Mouse (Mus musculus) liver, embryonic 16.5 days (tissue): ENCODE measurements around the gene Selenoi. TPM values are rescaled to one million over a fixed set of nuclear protein-coding genes. Genes with fewer than 3 reads are reported as not detected.

Experiments used
- ATAC-seq: fragments of 200-750 bp; cut with Nextera tagmentation; 2 replicates; pipeline ENCODE4 v1.8.0; 2017; ENCODE audit warnings: low read depth, mild to moderate bottlenecking, moderate number of reproducible peaks, moderate library complexity
- H3K27ac ChIP-seq: fragments of 300-500 bp; sonication (generic); 2 replicates; pipeline ENCODE4 v1.5.1; 2014; ENCODE audit warnings: mild to moderate bottlenecking, low read length
- H3K27me3 ChIP-seq: fragments of 300-500 bp; sonication (generic); 2 replicates; pipeline ENCODE4 v1.6.1; 2014; ENCODE audit warnings: low read depth, low read length, mixed read lengths; ENCODE audit not compliant: control insufficient read depth, insufficient read depth
- H3K36me3 ChIP-seq: fragments of 300-500 bp; sonication (generic); 2 replicates; pipeline ENCODE4 v1.6.1; 2014; ENCODE audit warnings: mild to moderate bottlenecking; ENCODE audit not compliant: control insufficient read depth, insufficient read depth
- H3K4me1 ChIP-seq: fragments of 300-500 bp; sonication (generic); 2 replicates; pipeline ENCODE4 v1.6.1; 2014; ENCODE audit warnings: low read depth, low read length, mixed read lengths; ENCODE audit not compliant: control insufficient read depth
- H3K4me2 ChIP-seq: fragments of 300-500 bp; sonication (generic); 2 replicates; pipeline ENCODE4 v1.6.1; 2014; ENCODE audit warnings: low read depth, low read length, mixed read lengths
- H3K4me3 ChIP-seq: fragments of 300-500 bp; sonication (generic); 2 replicates; pipeline ENCODE4 v1.5.1; 2014; ENCODE audit warnings: low read depth, mild to moderate bottlenecking, low read length
- H3K9ac ChIP-seq: fragments of 300-500 bp; sonication (generic); 2 replicates; pipeline ENCODE4 v1.6.1; 2014; ENCODE audit warnings: low read depth, low read length
- H3K9me3 ChIP-seq: fragments of 300-500 bp; sonication (generic); replicated peaks from 2 replicates; pipeline ENCODE4 v1.6.1; 2016; ENCODE audit warnings: low read length; ENCODE audit not compliant: control insufficient read depth
- WGBS: fragments of 180-500 bp; shearing (Covaris S2); extraction: QIAGEN DNeasy Blood & Tissue Kit; methylation state at CpG from one replicate; pipeline ENCODE4 v1.1.7; 2014; ENCODE audit not compliant: insufficient replicate concordance; 5-methylcytosine and 5-hydroxymethylcytosine counted together
- polyA plus RNA-seq: library from polyadenylated mRNA; unstranded; fragments of >200 nt; fragmentation: Nextera tagmentation; extraction: Ambion mirVana; gene quantifications from 2 replicates; pipeline ENCODE4 v1.2.1, GENCODE M21; 2015

Gene Selenoi
- polyA plus RNA-seq, 1 experiment from 2014 or later, result 12.5 TPM

DNA sequence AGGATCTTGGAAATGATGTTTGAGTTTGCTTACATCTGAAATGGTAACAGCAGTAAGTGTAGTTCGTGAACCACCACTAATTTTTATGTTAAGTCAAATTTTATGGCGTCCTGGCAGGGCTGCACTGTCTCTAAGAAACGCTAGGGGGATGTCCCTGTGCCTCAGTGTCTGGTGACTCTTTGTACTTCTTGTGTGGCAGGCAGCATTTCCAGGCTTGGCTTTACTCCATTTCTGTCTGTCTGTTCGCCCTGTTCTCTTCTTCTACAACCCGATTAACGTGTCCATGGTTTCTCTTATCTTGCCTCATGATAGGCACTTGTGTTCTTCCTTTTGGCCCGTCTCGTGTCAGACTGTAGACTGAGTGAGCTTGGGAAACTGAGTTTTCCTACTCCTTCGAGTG, 11.4 kb downstream of the Selenoi start:
- peaks cover 16% of the 10 kb centered on the region for H3K4me1 ChIP-seq
- peaks cover 5% of the 10 kb centered on the region; the same call in 1 of the 2 replicates for H3K36me3 ChIP-seq
- no peak overlapping the region for H3K4me3 ChIP-seq
- peak; percentile 24; the same call in 1 of the 2 replicates for ATAC-seq
- H3K27ac ChIP-seq, result no peak overlapping the region
- WGBS, result 30% methylated on average over 9 of the region's 9 CpGs
- H3K9ac ChIP-seq, result no peak overlapping the region
- H3K4me2 ChIP-seq, result no peak overlapping the region
- H3K27me3 ChIP-seq, result no peaks in the 10 kb centered on the region
- H3K9me3 ChIP-seq, result no peaks in the 10 kb centered on the region

DNA sequence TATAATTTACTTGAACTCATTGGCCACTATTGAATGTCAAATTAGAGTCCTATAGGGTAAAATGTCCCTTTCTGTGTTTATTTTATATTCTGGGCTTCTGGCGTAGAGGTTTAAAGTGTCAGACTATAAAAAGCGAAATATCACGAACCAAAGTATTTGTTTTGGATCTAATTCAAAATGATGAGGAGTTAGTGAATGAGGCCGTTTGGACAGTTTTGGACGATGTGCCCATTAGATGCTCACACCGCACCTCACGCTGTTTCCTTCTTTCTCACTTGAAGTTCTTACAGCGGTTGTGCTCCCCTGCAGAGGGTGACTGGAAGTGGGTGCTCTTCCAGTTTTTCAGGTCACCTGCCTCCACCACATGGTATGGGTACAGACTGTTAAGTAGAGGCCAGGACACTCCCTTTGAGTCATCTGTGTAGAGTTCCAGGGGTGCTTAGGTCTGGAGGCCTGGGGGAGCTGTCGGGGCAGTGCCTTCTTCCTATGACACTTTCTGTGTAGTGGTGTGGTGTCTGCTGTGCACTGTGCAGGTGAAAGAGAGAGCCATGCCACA, 13.6 kb downstream of the Selenoi start:
- Histone ChIP-seq H3K27ac (no peak overlapping the region), H3K9ac (no peak overlapping the region), H3K36me3 (peaks cover 10% of the 10 kb centered on the region), H3K4me3 (no peak overlapping the region), H3K27me3 (no peaks in the 10 kb centered on the region), H3K4me2 (no peak overlapping the region), H3K9me3 (no peaks in the 10 kb centered on the region), H3K4me1 (peaks cover 9% of the 10 kb centered on the region)
- ATAC-seq, result no peak
- 81% methylated on average over 9 of the region's 9 CpGs for WGBS

DNA sequence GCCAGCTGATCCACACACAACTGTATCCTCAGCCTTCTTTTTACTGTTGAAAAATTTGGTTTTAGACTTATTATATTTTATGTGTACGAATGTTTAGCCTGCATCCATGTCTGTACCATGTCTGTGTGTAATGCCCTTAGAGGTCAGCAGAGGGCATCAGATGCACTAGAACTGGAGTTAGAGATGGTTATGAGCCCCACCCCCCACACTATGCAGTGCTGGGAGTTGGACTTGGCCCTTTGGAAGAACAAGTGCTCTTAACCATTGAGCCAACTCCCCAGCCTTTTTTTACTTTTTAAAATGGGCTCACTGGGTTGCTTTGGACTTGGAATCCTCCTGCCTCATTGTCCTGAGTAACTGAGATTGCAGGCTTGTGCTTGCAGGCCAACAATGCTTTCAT, 15.3 kb downstream of the Selenoi start:
- 94% methylated on average over 1 of the region's 1 CpGs for WGBS
- Histone ChIP-seq H3K36me3 (peaks cover 15% of the 10 kb centered on the region), H3K9ac (no peak overlapping the region), H3K4me1 (peaks cover 4% of the 10 kb centered on the region), H3K27ac (no peak overlapping the region), H3K27me3 (no peaks in the 10 kb centered on the region), H3K9me3 (no peaks in the 10 kb centered on the region), H3K4me2 (no peak overlapping the region), H3K4me3 (no peak overlapping the region)
- ATAC-seq, result 0 out of 2 replicates have a peak, but pooled peaks have one; percentile 35

DNA sequence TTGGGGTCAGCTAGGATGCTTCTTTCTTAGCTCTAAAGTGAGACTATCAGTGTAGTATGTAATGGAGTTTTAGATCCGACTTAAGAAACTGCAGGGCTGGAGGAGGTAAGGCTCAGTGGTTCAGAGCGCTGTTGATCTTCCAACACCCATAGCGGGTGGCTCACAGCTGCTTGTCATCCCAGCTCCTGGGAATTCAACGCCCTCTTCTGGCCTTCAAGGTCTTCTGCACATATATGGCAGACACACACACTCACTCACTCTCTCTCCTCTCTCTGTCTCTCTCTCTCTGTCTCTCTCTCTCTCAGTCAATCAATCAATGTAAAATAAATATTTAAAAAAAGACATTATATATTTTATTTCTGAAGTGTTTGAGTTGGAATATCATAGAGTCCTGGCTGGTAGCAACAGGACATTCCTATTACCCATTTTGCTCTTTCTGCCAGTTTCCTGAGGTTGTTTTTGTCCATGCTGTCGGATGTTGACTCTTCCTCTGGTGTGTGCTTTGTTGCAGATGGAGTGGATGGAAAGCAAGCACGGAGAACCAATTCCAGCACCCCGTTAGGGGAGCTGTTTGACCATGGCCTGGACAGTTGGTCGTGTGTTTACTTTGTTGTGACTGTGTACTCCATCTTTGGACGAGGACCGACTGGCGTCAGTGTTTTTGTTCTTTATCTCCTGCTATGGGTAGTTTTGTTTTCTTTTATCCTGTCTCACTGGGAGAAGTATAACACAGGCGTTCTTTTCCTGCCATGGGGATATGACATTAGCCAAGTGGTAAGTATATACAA, 23.4 kb downstream of the Selenoi start:
- H3K27me3 ChIP-seq, result no peaks in the 10 kb centered on the region
- no peak overlapping the region for H3K4me2 ChIP-seq
- H3K4me1 ChIP-seq, result no peaks in the 10 kb centered on the region
- H3K9me3 ChIP-seq, result no peaks in the 10 kb centered on the region
- 70% methylated on average over 12 of the region's 12 CpGs for WGBS
- peak; percentile 81 for ATAC-seq
- H3K9ac ChIP-seq, result no peak overlapping the region
- H3K36me3 ChIP-seq, result peaks cover 19% of the 10 kb centered on the region
- H3K27ac ChIP-seq, result no peak overlapping the region
- H3K4me3 ChIP-seq, result no peak overlapping the region

DNA sequence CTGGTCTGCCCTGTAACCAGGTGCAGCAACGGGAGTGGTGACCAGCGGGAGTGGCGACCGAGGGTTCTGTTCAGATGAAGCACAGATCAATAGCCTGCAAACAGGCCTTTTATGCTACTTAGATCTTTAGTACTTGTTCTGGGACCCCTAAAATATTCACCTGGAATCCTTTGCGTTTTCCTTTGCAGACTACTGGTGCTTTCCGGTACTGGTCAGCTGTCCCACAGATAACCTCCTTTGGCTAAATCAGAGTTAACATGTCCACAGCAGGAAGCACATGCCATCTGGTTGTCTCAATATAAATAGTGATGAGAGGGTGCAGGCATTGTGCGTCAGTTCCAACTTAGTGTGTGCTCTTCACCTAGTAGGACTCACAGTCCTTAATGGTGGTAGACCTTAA, 26.4 kb downstream of the Selenoi start:
- Histone ChIP-seq H3K27ac (no peak overlapping the region), H3K9me3 (no peaks in the 10 kb centered on the region), H3K4me2 (no peak overlapping the region), H3K9ac (no peak overlapping the region), H3K4me1 (no peaks in the 10 kb centered on the region), H3K36me3 (peaks cover 13% of the 10 kb centered on the region), H3K4me3 (no peak overlapping the region), H3K27me3 (no peaks in the 10 kb centered on the region)
- WGBS, result 88% methylated on average over 7 of the region's 7 CpGs
- ATAC-seq, result no peak

DNA sequence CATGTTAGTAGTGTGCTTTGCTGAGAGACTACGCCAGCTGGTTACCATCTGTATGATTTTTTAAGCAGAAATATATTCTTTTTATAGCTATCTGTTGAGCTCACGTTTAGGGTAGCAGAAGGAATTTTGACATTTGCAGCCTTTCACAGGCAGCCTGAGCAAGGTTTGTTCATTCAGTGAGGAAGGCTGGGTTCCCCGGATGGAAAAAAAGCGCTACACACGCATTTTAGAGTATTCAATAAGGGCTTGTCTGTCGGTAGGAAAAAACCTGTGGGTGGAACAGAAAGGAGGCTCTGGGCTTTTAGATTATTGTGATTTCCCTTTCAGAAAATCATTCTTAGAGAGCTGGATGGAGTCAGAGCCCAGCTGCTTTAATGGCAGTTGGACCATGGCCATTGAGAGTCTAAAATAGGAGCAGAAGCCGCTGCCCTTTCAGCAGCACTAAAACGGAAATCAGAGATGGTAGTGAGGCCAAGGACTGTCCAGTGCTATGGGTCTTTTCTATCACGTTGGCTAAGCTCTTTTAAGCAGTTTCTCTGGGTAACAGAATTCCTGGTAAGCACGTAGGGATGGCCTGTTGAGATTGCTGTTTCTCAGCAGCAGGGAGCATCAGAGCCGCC, 38.3 kb downstream of the Selenoi start:
- no peak for ATAC-seq
- H3K4me2 ChIP-seq, result no peak overlapping the region
- peaks cover 5% of the 10 kb centered on the region for H3K36me3 ChIP-seq
- WGBS, result 75% methylated on average over 11 of the region's 11 CpGs
- H3K27ac ChIP-seq, result no peak overlapping the region
- no peaks in the 10 kb centered on the region for H3K27me3 ChIP-seq
- no peaks in the 10 kb centered on the region for H3K9me3 ChIP-seq
- no peaks in the 10 kb centered on the region for H3K4me1 ChIP-seq
- H3K9ac ChIP-seq, result no peak overlapping the region
- H3K4me3 ChIP-seq, result no peak overlapping the region

DNA sequence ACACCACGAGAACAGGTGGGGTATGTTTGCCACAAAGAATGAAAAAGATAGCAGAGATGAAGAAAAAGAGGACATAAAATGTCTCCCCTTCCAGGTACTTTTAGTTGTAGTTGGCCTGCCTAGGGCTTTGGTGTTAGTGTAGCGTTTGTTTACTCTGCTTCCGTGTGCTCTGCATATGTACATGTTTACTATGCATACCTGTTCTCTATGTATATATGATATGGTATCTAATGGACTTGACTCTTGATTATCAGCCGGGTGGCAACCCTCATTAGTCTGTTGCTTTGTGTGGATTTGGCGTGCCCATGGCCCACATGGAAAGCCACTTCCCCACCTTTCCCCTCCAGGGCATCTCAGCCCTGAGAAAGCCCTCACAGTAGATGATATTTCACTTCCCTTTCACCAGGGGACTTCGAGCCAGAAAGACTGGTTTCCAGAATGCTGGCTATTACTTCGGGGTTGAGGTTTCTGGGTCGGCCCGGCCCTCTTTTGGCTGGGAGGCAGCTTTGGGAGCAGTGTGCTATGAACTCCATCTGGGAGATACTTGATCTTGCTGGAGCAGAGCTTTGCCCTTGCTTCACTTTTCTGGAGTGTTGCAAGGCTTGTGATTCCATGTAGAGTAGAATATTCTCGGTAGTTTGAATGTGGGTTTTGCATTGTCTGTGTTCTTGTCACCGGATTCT, 39.4 kb downstream of the Selenoi start:
- Histone ChIP-seq H3K4me1 (no peaks in the 10 kb centered on the region), H3K27me3 (no peaks in the 10 kb centered on the region), H3K36me3 (no peaks in the 10 kb centered on the region), H3K27ac (no peak overlapping the region), H3K9ac (no peak overlapping the region), H3K9me3 (no peaks in the 10 kb centered on the region), H3K4me2 (no peak overlapping the region), H3K4me3 (no peak overlapping the region)
- ATAC-seq, result no peak
- WGBS, result 70% methylated on average over 11 of the region's 11 CpGs

DNA sequence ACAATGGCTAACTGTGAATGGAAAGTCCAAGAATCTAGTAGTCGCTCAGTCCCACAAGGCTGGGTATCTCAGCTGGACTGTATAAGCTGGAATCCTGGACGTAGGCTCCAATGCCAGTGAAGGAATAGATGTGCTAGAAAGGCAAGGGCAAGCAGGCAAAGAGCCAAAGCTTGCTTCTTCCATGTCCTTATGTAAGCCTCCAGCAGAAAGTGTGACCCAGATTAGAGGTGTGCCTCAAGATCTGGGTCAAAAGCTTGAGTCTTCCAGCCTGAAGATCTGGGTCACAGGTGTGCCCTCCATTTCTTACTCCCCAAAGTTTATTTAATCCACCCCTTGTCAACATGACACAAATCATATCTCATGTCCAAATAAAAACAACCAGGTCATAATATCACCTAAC, 44.0 kb downstream of the Selenoi start:
- Histone ChIP-seq H3K4me3 (no peak overlapping the region), H3K27ac (no peak overlapping the region), H3K36me3 (no peaks in the 10 kb centered on the region), H3K27me3 (peaks cover 3% of the 10 kb centered on the region), H3K4me1 (peaks cover 2% of the 10 kb centered on the region; the same call in 1 of the 2 replicates), H3K4me2 (no peak overlapping the region), H3K9me3 (no peaks in the 10 kb centered on the region), H3K9ac (no peak overlapping the region)
- ATAC-seq, result no peak
- WGBS, result 74% methylated on average over 2 of the region's 2 CpGs
